Mouse (Mus musculus) stomach, adult 2 months (tissue): ENCODE data around the gene Pla2g2d. TPM values are rescaled to one million over a fixed set of nuclear protein-coding genes. Genes with fewer than 3 reads are reported as not detected.

ENCODE experiments used
- polyA plus RNA-seq: library from polyadenylated mRNA; depleted of rRNA; stranded (reverse); fragments of >200 nt; gene quantifications from 2 replicates; pipeline ENCODE4 v1.2.3, GENCODE M21; 2012; rRNA removed

Pla2g2d gene
- polyA plus RNA-seq, result 0.33 and 0.44 TPM in 2 replicates

GRCm38 (mm10) chr4:138775435-138775834, at the start of gene Pla2g2d:
Pla2g2d (plus strand) TSS chr4:138775735.

GRCm38 (mm10) chr4:138737031-138737430, 38.5 kb upstream of the Pla2g2d start, which contains the start of gene Ubxn10:
Ubxn10 (minus strand) TSS chr4:138737167.

GRCm38 (mm10) chr4:138757416-138757815, 18.1 kb upstream of the Pla2g2d start, which contains the start of gene Pla2g2f:
Pla2g2f (minus strand) TSS chr4:138757626.

Other genes with a start within 250 kb of the Pla2g2d start
- gene Vwa5b1, start 139.9 kb upstream of the Pla2g2d start, polyA plus RNA-seq, result 0.02 and 0.03 TPM in 2 replicates
- gene Pla2g2c, start 50.9 kb upstream of the Pla2g2d start, polyA plus RNA-seq, result 0.09 and 0.10 TPM in 2 replicates
- gene Ubxn10, start 38.6 kb upstream of the Pla2g2d start, polyA plus RNA-seq, result 0.74 and 1.0 TPM in 2 replicates
- 3.7 and 4.8 TPM in 2 replicates for gene Pla2g2f, start 18.1 kb upstream of the Pla2g2d start, polyA plus RNA-seq
- 2.3 and 2.5 TPM in 2 replicates for gene Pla2g5, start 87.7 kb downstream of the Pla2g2d start, polyA plus RNA-seq
- gene Gm13030, start 98.2 kb downstream of the Pla2g2d start, polyA plus RNA-seq, result not detected in 2 replicates
- 0.39 and 0.97 TPM in 2 replicates for gene Pla2g2e, start 102.2 kb downstream of the Pla2g2d start, polyA plus RNA-seq
- 2.3 and 3.0 TPM in 2 replicates for gene Otud3, start 138.2 kb downstream of the Pla2g2d start, polyA plus RNA-seq
- gene Rnf186, start 191.4 kb downstream of the Pla2g2d start, polyA plus RNA-seq, result 33.0 and 47.0 TPM in 2 replicates
- 7.8 and 8.4 TPM in 2 replicates for gene Tmco4, start 197.2 kb downstream of the Pla2g2d start, polyA plus RNA-seq